Mouse (Mus musculus): Measurements from ENCODE around the gene Casc4.
A peak's percentile ranks its signal among the peaks of the same experiment; 100 is the strongest.
"Not testable (repeated sequence)": the region's sequence is repeated elsewhere in the genome, so short reads cannot be mapped to it uniquely, and the experiment has no call there.

The Casc4 gene

DNA sequence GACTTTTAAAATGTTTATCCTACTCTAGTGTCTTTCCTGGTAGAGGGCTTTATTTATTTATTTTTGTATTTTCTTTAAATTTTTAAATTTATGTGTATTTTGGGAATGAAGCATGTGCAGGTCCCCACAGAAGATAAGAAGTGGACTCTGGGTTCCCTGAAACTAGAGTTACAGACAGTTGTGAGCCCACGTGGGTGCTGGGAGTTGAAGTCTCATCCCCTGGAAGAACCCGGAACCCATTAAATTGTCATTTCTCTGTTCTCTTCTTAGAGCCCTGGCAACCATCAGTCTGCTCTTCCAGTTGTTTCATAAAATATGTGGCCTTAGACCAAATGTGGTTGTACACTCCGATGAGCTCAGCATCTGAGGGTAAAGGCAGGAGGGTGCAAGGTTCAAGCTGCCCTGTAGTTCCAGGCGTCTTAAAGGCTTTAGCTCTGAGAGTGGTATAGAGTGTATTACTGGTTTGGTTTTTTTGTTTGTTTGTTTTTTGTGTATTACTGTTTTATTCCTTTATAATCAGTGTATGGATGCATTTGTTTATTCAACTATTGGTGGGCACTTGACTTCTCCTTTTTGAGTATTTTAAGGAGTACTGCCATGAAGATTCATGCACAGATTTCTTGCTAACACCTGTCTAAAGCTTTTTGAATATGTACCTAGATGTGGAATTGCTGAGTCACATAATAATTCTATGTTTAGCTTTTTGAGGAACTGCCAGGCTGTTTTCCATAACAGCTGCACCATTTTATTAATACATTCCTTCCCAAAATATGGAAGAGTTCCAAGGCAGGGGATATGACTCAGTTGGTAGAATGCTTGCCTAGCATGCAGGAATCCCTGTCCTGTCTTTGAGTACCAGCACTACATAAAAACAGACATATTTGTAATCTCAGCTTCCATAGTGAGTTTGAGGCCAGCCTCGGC is 49.5 kb downstream of the Casc4 start:
- peak in 1 of 2 experiments; percentile 19 for DNase-seq (ENCODE audit: low spot score in 2 of 2)

DNA sequence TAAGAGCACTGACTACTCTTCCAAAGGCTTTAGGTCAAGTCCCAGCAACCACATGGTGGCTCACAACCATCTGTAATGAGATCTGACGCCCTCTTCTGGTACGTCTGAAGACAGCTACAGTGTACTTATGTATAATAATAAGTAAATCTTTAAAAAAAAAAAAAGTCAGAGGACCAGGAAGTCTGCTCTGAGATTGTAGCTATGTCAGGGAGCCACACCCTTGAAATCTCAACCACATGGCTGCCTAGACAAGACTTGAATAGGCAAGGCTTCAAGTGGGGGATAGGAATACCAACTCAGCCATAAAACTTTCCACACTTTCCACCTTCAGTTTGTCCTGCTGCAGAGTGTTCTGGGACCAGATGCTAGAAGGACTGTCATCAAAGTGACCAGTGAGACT is 70.9 kb downstream of the Casc4 start:
- DNase-seq (ENCODE audit: low spot score in 2 of 2): not testable (repeated sequence)

- no peak for DNase-seq (ENCODE audit: low spot score in 2 of 2)
These were observed 76.6 kb downstream of the Casc4 start for GRCm38 (mm10) chr2:121943364-121943763.

DNA sequence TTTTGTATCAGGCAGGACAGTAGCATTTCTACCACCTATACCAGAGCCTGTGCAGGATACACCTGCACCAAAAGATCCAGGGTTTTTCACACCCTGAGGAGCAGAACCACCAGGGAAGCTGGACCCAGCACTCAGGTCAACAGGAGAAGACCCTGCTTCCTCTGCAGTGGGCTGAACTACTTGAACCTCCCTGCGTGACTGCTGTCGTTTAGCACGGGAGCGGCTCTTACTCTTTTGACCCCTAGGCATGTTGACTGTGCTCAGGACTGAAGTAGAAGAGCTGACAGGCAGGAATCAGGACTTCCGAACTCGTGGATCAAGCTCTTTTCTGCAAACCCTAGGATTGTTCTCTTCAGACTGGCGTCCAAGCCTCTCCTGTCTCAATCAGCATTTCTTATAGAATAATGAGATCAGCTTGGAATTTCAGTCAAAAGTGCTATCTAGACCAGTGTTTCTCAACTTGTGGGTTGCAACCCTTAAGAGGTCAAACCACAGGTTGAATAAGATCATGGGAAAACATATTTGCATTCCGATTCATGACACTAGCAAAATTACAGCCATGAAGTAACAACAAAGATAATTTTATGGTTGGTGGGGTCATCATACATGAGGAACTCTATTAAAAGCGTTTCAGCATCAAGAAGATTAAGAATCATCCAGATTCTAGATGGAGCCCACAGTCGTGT is 88.3 kb downstream of the Casc4 start:
- DNase-seq (ENCODE audit: low spot score in 2 of 2): no peak

DNA sequence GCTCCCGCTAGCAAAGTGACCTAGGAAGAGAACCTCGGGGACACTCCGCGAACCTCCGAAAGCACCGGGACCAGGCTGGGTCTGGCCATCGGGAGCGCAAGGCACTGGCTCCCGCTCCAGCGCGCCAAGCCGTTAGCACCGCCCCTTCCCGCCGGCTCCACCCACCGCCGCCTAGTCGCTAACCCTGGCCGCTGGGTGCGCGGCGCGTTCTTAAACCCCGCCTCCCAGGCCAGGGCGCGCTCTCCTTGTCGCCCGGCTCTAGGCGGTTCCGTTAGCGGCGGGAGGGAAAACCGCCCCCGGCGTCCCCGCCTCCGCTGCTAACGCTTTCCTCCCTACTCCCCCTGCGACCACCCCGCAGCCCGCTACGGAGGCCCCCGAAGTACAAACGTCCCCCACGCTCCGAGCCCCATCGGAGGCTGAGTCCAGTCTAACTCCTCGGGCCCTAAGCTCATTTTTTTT is 89.0 kb downstream of the Casc4 start, which contains the start of the genes Ctdspl2 and Mageb3:
Ctdspl2 (plus strand) TSS at position 237 of the 459 bp plus-strand sequence.
Mageb3 (minus strand) TSS at position 328 of the 459 bp plus-strand sequence.
- DNase-seq (ENCODE audit: low spot score in 2 of 2): peak; percentile 91 to 92

- peak; percentile 95 to 97 for DNase-seq (ENCODE audit: low spot score in 2 of 2)
These were observed 89.7 kb downstream of the Casc4 start for GRCm38 (mm10) chr2:121956224-121957018.

GRCm38 (mm10) chr2:121957216-121957792 is 90.5 kb downstream of the Casc4 start:
- DNase-seq (ENCODE audit: low spot score in 2 of 2): no peak

Measured in frontal cortex, postnatal 36 days (tissue).